24 mouse cellular contexts compared by ENCODE assay signal in the genomic region with DNA sequence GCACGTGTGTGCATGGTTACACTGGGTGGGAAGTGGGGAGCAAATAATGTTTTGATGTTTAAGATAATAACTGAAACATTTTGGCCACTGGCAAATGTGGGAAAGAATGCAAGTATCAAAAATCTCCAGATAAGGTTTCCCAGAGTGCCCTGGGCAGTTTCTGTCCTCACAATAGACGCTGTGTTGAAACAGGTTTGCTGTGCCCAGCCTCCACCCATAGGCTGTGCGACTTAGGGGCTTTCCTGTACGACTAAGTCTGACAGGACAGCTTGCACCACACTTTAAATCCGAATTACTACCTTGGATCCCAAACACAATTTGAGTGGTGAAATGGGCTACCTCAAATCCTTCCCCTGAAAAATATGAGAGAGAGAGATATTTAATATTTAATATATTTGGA. TPM values are rescaled to one million over a fixed set of nuclear protein-coding genes. Genes with fewer than 3 reads are reported as not detected.
A peak's percentile ranks its signal among the peaks of the same experiment; 100 is the strongest.
DNase-seq lines count a peak whose midpoint lies in the region; ATAC-seq and TF ChIP-seq lines count a peak whose summit lies in the region.
"Had no signal": no experiment of that assay in that cellular context is flagged by ENCODE, and none has a peak within 500 bp of the region (broad histone marks: within the 10 kb centered on the region; RNA-seq: fewer than 3 reads in every experiment).

No protein-coding gene starts in this region.

- TF ChIP-seq EP300 in stomach, postnatal 0 days (optimal IDR thresholded peaks at IDR 0.05), result no peak

- no peaks in the 10 kb centered on the region for H3K27me3 ChIP-seq in lung, embryonic 15.5 days
- no peaks in the 10 kb centered on the region for H3K27me3 ChIP-seq in stomach, embryonic 15.5 days (replicated peaks)
- H3K27me3 ChIP-seq in stomach, postnatal 0 days (ENCODE audit: control insufficient read depth, insufficient read depth, low read length), result no peaks in the 10 kb centered on the region
- H3K27me3 ChIP-seq in stomach, embryonic 16.5 days (ENCODE audit: control insufficient read depth, insufficient read depth, low read length), result no peaks in the 10 kb centered on the region
- H3K27me3 ChIP-seq: embryonic facial prominence, embryonic 15.5 days; heart, embryonic 13.5 days had no signal

- H3K27ac ChIP-seq in lung, embryonic 15.5 days, result 0 out of 2 replicates have a peak overlapping the region, but pooled peaks have one; percentile 10
- no peak overlapping the region for H3K27ac ChIP-seq in stomach, embryonic 15.5 days
- H3K27ac ChIP-seq in stomach, postnatal 0 days (replicated peaks), result no peak overlapping the region
- H3K27ac ChIP-seq in stomach, embryonic 16.5 days (ENCODE audit: low read length), result no peak overlapping the region
- H3K27ac ChIP-seq: embryonic facial prominence, embryonic 15.5 days; heart, adult 2 months; heart, embryonic 10.5 days; heart, embryonic 13.5 days; hindbrain, embryonic 14.5 days; hindbrain, postnatal 0 days had no signal

- no peak for DNase-seq in lung, postnatal 14 days
- no peak for DNase-seq in stomach, postnatal 0 days (ENCODE audit: low spot score)
- DNase-seq in urinary bladder, adult 18-20 months (ENCODE audit: low spot score in 2 of 2), result no peak
- DNase-seq: adrenal gland, adult 2 months; adrenal gland, postnatal 14 days; cerebellum, adult 11 months; cerebellum, adult 2 months; cerebellum, adult 9-11 months; cerebellum, postnatal 25 days; forebrain, postnatal 0 days; gastrocnemius, postnatal 25 days; heart, adult 2 months; heart, postnatal 14 days; heart, postnatal 4 days had no signal

- ATAC-seq in lung, embryonic 15.5 days (ENCODE audit: borderline replicate concordance, extremely low read depth, low FRiP score, low TSS enrichment), result no peak
- peak; percentile 28; the same call in 1 of the 2 replicates for ATAC-seq in stomach, embryonic 15.5 days (ENCODE audit: insufficient read depth, low FRiP score, low read depth)
- no peak for ATAC-seq in stomach, postnatal 0 days (ENCODE audit: low FRiP score, low TSS enrichment)
- ATAC-seq in stomach, embryonic 16.5 days (ENCODE audit: insufficient read depth, low FRiP score), result peak; percentile 76; the same call in 1 of the 2 replicates
- ATAC-seq: CD4-positive, CD25-positive, alpha-beta regulatory T cell, adult 4 months; forebrain, embryonic 14.5 days; forebrain, postnatal 0 days; hindbrain, postnatal 0 days had no signal

- no peak overlapping the region for H3K4me3 ChIP-seq in lung, embryonic 15.5 days
- no peak overlapping the region for H3K4me3 ChIP-seq in stomach, embryonic 15.5 days (replicated peaks)
- H3K4me3 ChIP-seq in stomach, postnatal 0 days (ENCODE audit: low read depth, low read length), result no peak overlapping the region
- no peak overlapping the region for H3K4me3 ChIP-seq in stomach, embryonic 16.5 days (replicated peaks; ENCODE audit: low read length)
- H3K4me3 ChIP-seq: embryonic facial prominence, embryonic 15.5 days; heart, adult 2 months; heart, embryonic 10.5 days; heart, embryonic 13.5 days had no signal

- TF ChIP-seq CTCF in stomach, postnatal 0 days (IDR thresholded peaks at IDR 0.05; ENCODE audit: low read depth), result no peak

- H3K4me2 ChIP-seq in lung, embryonic 15.5 days, result no peak overlapping the region
- H3K4me2 ChIP-seq in stomach, embryonic 15.5 days, result no peak overlapping the region
- H3K4me2 ChIP-seq in stomach, postnatal 0 days (replicated peaks; ENCODE audit: low read depth), result no peak overlapping the region
- no peak overlapping the region for H3K4me2 ChIP-seq in stomach, embryonic 16.5 days (ENCODE audit: low read depth, low read length)
- H3K4me2 ChIP-seq: embryonic facial prominence, embryonic 15.5 days; heart, embryonic 13.5 days; hindbrain, embryonic 14.5 days had no signal

- H3K36me3 ChIP-seq in lung, embryonic 15.5 days, result no peaks in the 10 kb centered on the region
- H3K36me3 ChIP-seq in stomach, embryonic 15.5 days, result no peaks in the 10 kb centered on the region
- H3K36me3 ChIP-seq in stomach, postnatal 0 days (ENCODE audit: control insufficient read depth, insufficient read depth, low read length), result no peaks in the 10 kb centered on the region
- H3K36me3 ChIP-seq in stomach, embryonic 16.5 days (ENCODE audit: control insufficient read depth, insufficient read depth, low read length), result no peaks in the 10 kb centered on the region

- no peak overlapping the region for H3K9ac ChIP-seq in lung, embryonic 15.5 days
- no peak overlapping the region for H3K9ac ChIP-seq in stomach, embryonic 15.5 days
- no peak overlapping the region for H3K9ac ChIP-seq in stomach, postnatal 0 days (ENCODE audit: low read length)
- no peak overlapping the region for H3K9ac ChIP-seq in stomach, embryonic 16.5 days (ENCODE audit: low read length)
- H3K9ac ChIP-seq: embryonic facial prominence, embryonic 15.5 days; forebrain, postnatal 0 days; heart, embryonic 13.5 days; hindbrain, embryonic 14.5 days had no signal

- 49% methylated on average over 5 of the region's 5 CpGs for WGBS in lung, embryonic 15.5 days
- 58% methylated on average over 5 of the region's 5 CpGs for WGBS in stomach, embryonic 15.5 days
- 45% methylated on average over 5 of the region's 5 CpGs for WGBS in stomach, postnatal 0 days
- WGBS in stomach, embryonic 16.5 days, result 53% methylated on average over 5 of the region's 5 CpGs

- H3K9me3 ChIP-seq in lung, embryonic 15.5 days, result no peaks in the 10 kb centered on the region
- H3K9me3 ChIP-seq in stomach, embryonic 15.5 days, result no peaks in the 10 kb centered on the region
- H3K9me3 ChIP-seq in stomach, postnatal 0 days (ENCODE audit: control insufficient read depth, low read length), result no peaks in the 10 kb centered on the region
- H3K9me3 ChIP-seq in stomach, embryonic 16.5 days (replicated peaks; ENCODE audit: control insufficient read depth, low read length), result no peaks in the 10 kb centered on the region; the same call in 1 of the 2 replicates
- H3K9me3 ChIP-seq: embryonic facial prominence, embryonic 15.5 days; heart, embryonic 10.5 days; heart, embryonic 13.5 days had no signal

- no peaks in the 10 kb centered on the region for H3K4me1 ChIP-seq in lung, embryonic 15.5 days
- H3K4me1 ChIP-seq in stomach, embryonic 15.5 days, result no peaks in the 10 kb centered on the region
- no peaks in the 10 kb centered on the region for H3K4me1 ChIP-seq in stomach, postnatal 0 days (replicated peaks; ENCODE audit: control insufficient read depth, insufficient read depth)
- peaks cover 3% of the 10 kb centered on the region; the same call in 1 of the 2 replicates for H3K4me1 ChIP-seq in stomach, embryonic 16.5 days (ENCODE audit: control insufficient read depth, insufficient read depth, low read length)
- H3K4me1 ChIP-seq: embryonic facial prominence, embryonic 15.5 days had no signal

RNA-seq across cellular contexts. Expression of a gene that starts 20.4 kb away (rescaled TPM):
- 81.5 and 90.1 TPM in 2 replicates for polyA plus RNA-seq in lung, embryonic 15.5 days (2015; fragmentation: Nextera tagmentation; extraction: Ambion mirVana)
- 88.9 and 92.0 TPM in 2 replicates for polyA plus RNA-seq in stomach, embryonic 15.5 days (2015; fragmentation: Nextera tagmentation; extraction: Ambion mirVana)
- polyA plus RNA-seq in stomach, postnatal 0 days (2015; fragmentation: Nextera tagmentation; extraction: Ambion mirVana), result 54.6 and 54.9 TPM in 2 replicates
- polyA plus RNA-seq in stomach, embryonic 16.5 days (2015; fragmentation: Nextera tagmentation; extraction: Ambion mirVana), result 80.8 and 86.1 TPM in 2 replicates

RNA-seq across cellular contexts. Expression of a gene that starts 23.7 kb away (rescaled TPM):
- 57.0 and 59.8 TPM in 2 replicates for polyA plus RNA-seq in lung, embryonic 15.5 days (2015; fragmentation: Nextera tagmentation; extraction: Ambion mirVana)
- polyA plus RNA-seq in stomach, embryonic 15.5 days (2015; fragmentation: Nextera tagmentation; extraction: Ambion mirVana), result 60.3 and 69.1 TPM in 2 replicates
- polyA plus RNA-seq in stomach, postnatal 0 days (2015; fragmentation: Nextera tagmentation; extraction: Ambion mirVana), result 46.9 and 48.0 TPM in 2 replicates
- polyA plus RNA-seq in stomach, embryonic 16.5 days (2015; fragmentation: Nextera tagmentation; extraction: Ambion mirVana), result 63.0 and 64.7 TPM in 2 replicates

RNA-seq across cellular contexts. Expression of a gene that starts 31.5 kb away (rescaled TPM):
- polyA plus RNA-seq in lung, embryonic 15.5 days (2015; fragmentation: Nextera tagmentation; extraction: Ambion mirVana), result 62.3 and 65.4 TPM in 2 replicates
- 63.1 and 65.6 TPM in 2 replicates for polyA plus RNA-seq in stomach, embryonic 15.5 days (2015; fragmentation: Nextera tagmentation; extraction: Ambion mirVana)
- polyA plus RNA-seq in stomach, postnatal 0 days (2015; fragmentation: Nextera tagmentation; extraction: Ambion mirVana), result 31.5 and 33.6 TPM in 2 replicates
- 50.6 and 55.3 TPM in 2 replicates for polyA plus RNA-seq in stomach, embryonic 16.5 days (2015; fragmentation: Nextera tagmentation; extraction: Ambion mirVana)

Comparison
In these comparisons a context has a peak if more than half of its experiments do, and no peak if none do; other contexts are left out.
1. ATAC-seq: peak in stomach, embryonic 15.5 days (single experiment) and stomach, embryonic 16.5 days (single experiment); none in lung, embryonic 15.5 days (single experiment) and stomach, postnatal 0 days (single experiment).